8 mouse cellular contexts compared by ENCODE assay signal in genomic region chr13:41220304-41220834, GRCm38 (mm10). TPM values are rescaled to one million over a fixed set of nuclear protein-coding genes. Genes with fewer than 3 reads are reported as not detected.
A peak's percentile ranks its signal among the peaks of the same experiment; 100 is the strongest.
DNase-seq lines count a peak whose midpoint lies in the region; ATAC-seq and TF ChIP-seq lines count a peak whose summit lies in the region.

TSS of gene Elovl2 (minus strand) at chr13:41220405.

- peak within 1 kb of the TSS; percentile 78 for H3K27ac ChIP-seq in hindbrain, postnatal 0 days

- intact Hi-C loops in gastrocnemius, postnatal 14 days (cut with DNase I; ENCODE audit: low total_unique reads): no loop called here
- intact Hi-C loops in left cerebral cortex, postnatal 14 days (cut with DNase I): no loop called here

- peaks cover 8% of the 10 kb centered on the region; the same call in 1 of the 2 replicates for H3K9me3 ChIP-seq in hindbrain, postnatal 0 days (ENCODE audit: low read length)

- peak within 1 kb of the TSS; percentile 59 for H3K4me2 ChIP-seq in hindbrain, postnatal 0 days (ENCODE audit: low read depth, low read length)

- no peaks in the 10 kb centered on the region for H3K36me3 ChIP-seq in hindbrain, postnatal 0 days (ENCODE audit: insufficient read depth, low read length)

- no peaks in the 10 kb centered on the region for H3K4me1 ChIP-seq in hindbrain, postnatal 0 days (ENCODE audit: insufficient read depth, low read length)

- ATAC-seq in activated CD4-positive, CD25-positive, alpha-beta regulatory T cell, adult 4 months: peak; percentile 52
- ATAC-seq in common myeloid progenitor, adult 5-6 weeks (replicated peaks; ENCODE audit: low read depth, poor library complexity, severe bottlenecking): peak; percentile 71
- ATAC-seq in hindbrain, postnatal 0 days: peak; percentile 96
- ATAC-seq in megakaryocyte progenitor cell, adult 5-6 weeks (replicated peaks; ENCODE audit: poor library complexity): peak; percentile 96

- H3K4me3 ChIP-seq in hindbrain, postnatal 0 days (ENCODE audit: low read length): peak within 1 kb of the TSS; percentile 85

- H3K27me3 ChIP-seq in hindbrain, postnatal 0 days (ENCODE audit: insufficient read depth, low read length): no peaks in the 10 kb centered on the region

- peak; percentile 61 for TF ChIP-seq CTCF in hindbrain, postnatal 0 days (IDR thresholded peaks at IDR 0.05; ENCODE audit: low read depth)

- DNase-seq in gastrocnemius, postnatal 14 days: peak; percentile 72
- peak; percentile 92 for DNase-seq in hindbrain, postnatal 0 days (ENCODE audit: low spot score)
- DNase-seq in left cerebral cortex, postnatal 14 days (ENCODE audit: low spot score in 2 of 2): peak; percentile 59 to 65
- peak; percentile 69 for DNase-seq in right cerebral cortex, postnatal 14 days
- DNase-seq in urinary bladder, postnatal 25 days (ENCODE audit: low spot score): peak; percentile 55

- 3% methylated on average over 34 of the region's 77 CpGs for WGBS in hindbrain, postnatal 0 days

- peak within 1 kb of the TSS; percentile 88 for H3K9ac ChIP-seq in hindbrain, postnatal 0 days (replicated peaks; ENCODE audit: low read length)

RNA-seq across cellular contexts. Expression of gene Elovl2, which starts in this region (rescaled TPM):
- polyA plus RNA-seq in activated CD4-positive, CD25-positive, alpha-beta regulatory T cell, adult 4 months (2017; shearing (Covaris generic)): not detected
- total RNA-seq in common myeloid progenitor, adult 5-6 weeks (2017): not detected in 2 replicates
- under 1 TPM; 0.16 to 0.18 TPM for total RNA-seq in gastrocnemius, postnatal 14 days (2021)
- 26.8 and 32.3 TPM in 2 replicates for total RNA-seq in hindbrain, postnatal 0 days (2014; rRNA removed)
- 29.9 and 31.2 TPM in 2 replicates for polyA plus RNA-seq in hindbrain, postnatal 0 days (2015; fragmentation: Nextera tagmentation; extraction: Ambion mirVana)
- total RNA-seq in left cerebral cortex, postnatal 14 days (2021): 10 to 100 TPM; 35.2 to 37.2 TPM
- total RNA-seq in megakaryocyte progenitor cell, adult 5-6 weeks (2015): 0.07 TPM in 1 of 2 replicates, not detected in the other
- 0.14 TPM in 1 of 2 replicates, not detected in the other for total RNA-seq in megakaryocyte progenitor cell, adult 5-6 weeks (2017)

Comparison
In these comparisons a context has a peak if more than half of its experiments do, and no peak if none do; other contexts are left out.
1. Peak in every context shown above with its lines: DNase-seq, ATAC-seq, H3K4me3 ChIP-seq and H3K27ac ChIP-seq.
2. RNA of gene Elovl2 (total RNA-seq): 35.2 to 37.2 TPM in left cerebral cortex, postnatal 14 days and 26.8 to 32.3 TPM in hindbrain, postnatal 0 days; 0.16 to 0.18 TPM in gastrocnemius, postnatal 14 days, 0.07 to 0.14 TPM in megakaryocyte progenitor cell, adult 5-6 weeks and not detected in common myeloid progenitor, adult 5-6 weeks; every median in the first group is over 10 times any median in the second.
3. RNA of gene Elovl2 (polyA plus RNA-seq): 29.9 to 31.2 TPM in hindbrain, postnatal 0 days; not detected in activated CD4-positive, CD25-positive, alpha-beta regulatory T cell, adult 4 months; every median in the first group is over 10 times any median in the second.
4. Peak in ATAC-seq in activated CD4-positive, CD25-positive, alpha-beta regulatory T cell, adult 4 months; RNA of the gene not detected or under 1 TPM.
5. Peak in ATAC-seq in common myeloid progenitor, adult 5-6 weeks; RNA of the gene not detected or under 1 TPM.
6. Peak in DNase-seq in gastrocnemius, postnatal 14 days; RNA of the gene not detected or under 1 TPM.
7. Peak in ATAC-seq in megakaryocyte progenitor cell, adult 5-6 weeks; RNA of the gene not detected or under 1 TPM.